Mouse (Mus musculus) lung, adult 2 months (tissue): ENCODE measurements around the gene Hist1h2ad. TPM values are rescaled to one million over a fixed set of nuclear protein-coding genes. Genes with fewer than 3 reads are reported as not detected.
"Not testable (repeated sequence)": the region's sequence is repeated elsewhere in the genome, so short reads cannot be mapped to it uniquely, and the experiment has no call there.

ENCODE experiments used
- DNase-seq: peaks from one replicate; pipeline ENCODE4 v3.0.0; 2022
- H3K4me1 ChIP-seq: fragments of 200-500 bp; 2 replicates; pipeline ENCODE4 v1.6.1; 2011; ENCODE audit warnings: low read length; ENCODE audit not compliant: control insufficient read depth, insufficient read depth
- H3K4me3 ChIP-seq: fragments of 200-500 bp; replicated peaks from 2 replicates; pipeline ENCODE3; 2011; ENCODE audit warnings: low read depth, mild to moderate bottlenecking, control low read depth, low read length; ENCODE audit errors: extremely low read depth
- CTCF ChIP-seq: fragments of 200-500 bp; IDR thresholded peaks from 2 replicates; pipeline ENCODE4 v1.5.1; 2011; ENCODE audit warnings: mild to moderate bottlenecking, low read length, control low read depth; ENCODE audit not compliant: insufficient read depth
- POLR2A ChIP-seq: fragments of 200-500 bp; IDR thresholded peaks from 2 replicates; pipeline ENCODE4 v1.6.1; 2011; ENCODE audit warnings: low read depth, mild to moderate bottlenecking, control low read depth, low read length, borderline replicate concordance; ENCODE audit errors: extremely low read depth
- WGBS: fragments of 180-500 bp; shearing (Covaris S2); methylation state at CpG from one replicate; pipeline ENCODE4 v1.1.7; 2018; 5-methylcytosine and 5-hydroxymethylcytosine counted together
- polyA plus RNA-seq: library from polyadenylated mRNA; depleted of rRNA; stranded (reverse); fragments of >200 nt; gene quantifications from 2 replicates; pipeline ENCODE4 v1.2.3, GENCODE M21; 2012; rRNA removed

Gene Hist1h2ad
- polyA plus RNA-seq, 1 experiment = 1.2 TPM

GRCm38 (mm10) chr13:23620056-23620732 is 46.0 kb downstream of the Hist1h2ad start:
- Histone ChIP-seq H3K4me3 (peak overlapping the region; percentile 88), H3K4me1 (peaks cover 3% of the 10 kb centered on the region; the same call in 1 of the 2 replicates)
- no peak for DNase-seq
- 34% methylated on average over 12 of the region's 12 CpGs for WGBS
- no peak for TF ChIP-seq CTCF
- TF ChIP-seq POLR2A = no peak

GRCm38 (mm10) chr13:23620733-23621531 is 46.8 kb downstream of the Hist1h2ad start, which contains the start of gene Hist1h2be:
Hist1h2be (minus strand) TSS chr13:23621124.
- DNase-seq = peak; percentile 82
- peaks cover 3% of the 10 kb centered on the region; the same call in 1 of the 2 replicates for H3K4me1 ChIP-seq
- peak within 1 kb of the TSS; percentile 88 for H3K4me3 ChIP-seq
- TF ChIP-seq POLR2A (peak; percentile 44; the same call in 1 of the 2 replicates), CTCF (no peak)
- under 1% methylated on average over 27 of the region's 27 CpGs for WGBS

DNA sequence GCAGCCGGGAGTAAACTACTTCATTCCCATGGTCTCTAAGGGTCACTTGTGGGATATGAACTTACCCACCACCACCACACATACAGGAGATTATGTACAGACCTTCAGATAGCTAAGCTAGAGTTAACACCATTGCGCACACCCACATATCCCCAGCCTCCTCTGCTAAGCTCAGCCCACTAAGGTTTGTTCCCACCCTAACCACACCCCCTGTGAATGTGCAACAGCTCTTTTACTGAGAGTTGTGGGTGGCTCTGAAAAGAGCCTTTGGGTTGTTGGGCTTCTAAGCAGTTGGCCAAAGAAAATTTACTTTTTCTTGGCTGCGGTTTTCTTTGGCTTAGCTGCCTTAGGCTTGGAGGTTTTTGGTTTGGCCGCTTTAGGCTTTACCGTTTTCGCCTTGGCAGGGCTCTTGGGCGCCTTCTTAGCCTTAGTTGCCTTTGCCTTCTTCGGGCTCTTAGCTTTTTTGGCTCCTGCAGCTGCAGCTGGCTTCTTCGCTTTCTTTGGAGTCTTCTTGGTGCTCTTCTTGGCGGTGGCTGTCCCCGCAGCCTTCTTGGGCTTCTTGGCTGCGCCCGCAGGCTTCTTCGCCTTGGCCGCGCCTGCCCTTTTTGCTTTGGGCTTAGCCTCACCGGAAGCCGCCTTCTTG is 47.5 kb downstream of the Hist1h2ad start:
- Histone ChIP-seq H3K4me1 (peaks cover 3% of the 10 kb centered on the region; the same call in 1 of the 2 replicates), H3K4me3 (peak overlapping the region; percentile 88)
- peak; percentile 65 for DNase-seq
- under 1% methylated on average over 18 of the region's 18 CpGs for WGBS
- TF ChIP-seq POLR2A = peak; percentile 82
- no peak for TF ChIP-seq CTCF

DNA sequence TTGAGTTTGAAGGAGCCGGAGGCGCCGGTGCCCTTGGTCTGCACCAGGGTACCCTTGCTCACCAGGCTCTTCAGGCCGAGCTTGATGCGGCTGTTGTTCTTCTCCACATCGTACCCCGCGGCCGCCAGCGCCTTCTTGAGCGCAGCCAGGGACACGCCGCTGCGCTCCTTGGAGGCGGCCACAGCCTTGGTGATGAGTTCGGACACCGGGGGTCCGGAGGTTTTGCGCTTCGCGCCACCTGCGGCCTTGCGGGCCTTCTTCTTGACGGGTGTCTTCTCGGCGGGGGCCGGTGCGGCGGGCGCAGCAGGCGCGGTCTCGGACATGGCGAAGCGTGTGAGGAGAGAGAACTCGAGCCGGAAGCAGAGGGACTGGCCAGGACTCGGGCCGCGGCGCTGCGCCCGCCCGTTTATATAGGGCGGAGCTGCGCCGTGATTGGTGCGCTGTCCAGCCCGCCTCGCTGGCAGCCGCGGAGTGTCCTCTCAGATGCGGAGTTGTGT is 48.0 kb downstream of the Hist1h2ad start, which contains the start of gene Hist1h1e:
Gene Hist1h1e (minus strand): TSS at position 384 of the 497 bp plus-strand sequence.
- peak; percentile 96 for TF ChIP-seq POLR2A
- DNase-seq = peak; percentile 92
- not testable (repeated sequence) for H3K4me1 ChIP-seq
- peak within 1 kb of the TSS; percentile 88 for H3K4me3 ChIP-seq
- under 1% methylated on average over 53 of the region's 53 CpGs for WGBS

GRCm38 (mm10) chr13:23622861-23623450 is 48.8 kb downstream of the Hist1h2ad start:
- Histone ChIP-seq H3K4me3 (peak overlapping the region; percentile 19), H3K4me1 (peaks cover 3% of the 10 kb centered on the region; the same call in 1 of the 2 replicates)
- WGBS = 22% methylated on average over 7 of the region's 7 CpGs
- no peak for DNase-seq
- TF ChIP-seq POLR2A (no peak), CTCF (no peak)

Other genes with a start within 250 kb of the Hist1h2ad start
- 1.4 and 2.4 TPM in 2 replicates for gene Zfp322a, start 205.2 kb upstream of the Hist1h2ad start, polyA plus RNA-seq
- 2.7 and 3.3 TPM in 2 replicates for gene Abt1, start 150.5 kb upstream of the Hist1h2ad start, polyA plus RNA-seq
- gene Btn1a1, start 108.5 kb upstream of the Hist1h2ad start, polyA plus RNA-seq = not detected in 2 replicates
- gene Btn2a2, start 85.5 kb upstream of the Hist1h2ad start, polyA plus RNA-seq = not detected in 2 replicates
- 27.1 and 28.0 TPM in 2 replicates for gene Hist1h4h, start 43.3 kb upstream of the Hist1h2ad start, polyA plus RNA-seq
- gene Hist1h2af, start 40.5 kb upstream of the Hist1h2ad start, polyA plus RNA-seq = 28.7 and 47.1 TPM in 2 replicates
- 2.1 and 2.3 TPM in 2 replicates for gene Hist1h3g, start 39.0 kb upstream of the Hist1h2ad start, polyA plus RNA-seq
- 0.66 and 0.87 TPM in 2 replicates for gene Hist1h2bh, start 31.0 kb upstream of the Hist1h2ad start, polyA plus RNA-seq
- gene Hist1h3f, start 30.3 kb upstream of the Hist1h2ad start, polyA plus RNA-seq = 1.3 and 1.7 TPM in 2 replicates
- gene Hist1h4f, start 22.7 kb upstream of the Hist1h2ad start, polyA plus RNA-seq = 1.4 and 1.8 TPM in 2 replicates
- gene Hist1h1d, start 21.1 kb upstream of the Hist1h2ad start, polyA plus RNA-seq = 0.10 and 0.12 TPM in 2 replicates
- gene Hist1h3e, start 12.0 kb upstream of the Hist1h2ad start, polyA plus RNA-seq = 8.4 and 9.2 TPM in 2 replicates
- 1.8 and 2.3 TPM in 2 replicates for gene Hist1h2ae, start 3.2 kb upstream of the Hist1h2ad start, polyA plus RNA-seq
- 9.8 and 22.7 TPM in 2 replicates for gene Hist1h2bg, start 3.0 kb upstream of the Hist1h2ad start, polyA plus RNA-seq
- gene Hist1h2bf, start 185 bp upstream of the Hist1h2ad start, polyA plus RNA-seq = 2.7 and 3.4 TPM in 2 replicates
- 2.6 and 4.5 TPM in 2 replicates for gene Hist1h3d, start 1.4 kb downstream of the Hist1h2ad start, polyA plus RNA-seq
- 9.0 and 9.5 TPM in 2 replicates for gene Hist1h4d, start 7.2 kb downstream of the Hist1h2ad start, polyA plus RNA-seq
- 2.7 and 3.0 TPM in 2 replicates for gene Hist1h2be, start 46.7 kb downstream of the Hist1h2ad start, polyA plus RNA-seq
- gene Hist1h1e, start 48.2 kb downstream of the Hist1h2ad start, polyA plus RNA-seq = 2.0 and 2.4 TPM in 2 replicates
- gene Hist1h2ac, start 109.6 kb downstream of the Hist1h2ad start, polyA plus RNA-seq = 0.45 and 0.61 TPM in 2 replicates
- gene Hist1h2bc, start 109.8 kb downstream of the Hist1h2ad start, polyA plus RNA-seq = 142 and 182 TPM in 2 replicates
- gene Hist1h1t, start 121.4 kb downstream of the Hist1h2ad start, polyA plus RNA-seq = not detected in 2 replicates
- gene Hist1h4c, start 124.1 kb downstream of the Hist1h2ad start, polyA plus RNA-seq = 6.3 and 6.8 TPM in 2 replicates
- 21.3 and 24.2 TPM in 2 replicates for gene Hfe, start 136.5 kb downstream of the Hist1h2ad start, polyA plus RNA-seq
- gene Hist1h1c, start 164.4 kb downstream of the Hist1h2ad start, polyA plus RNA-seq = 38.1 and 46.7 TPM in 2 replicates
- 1.2 and 2.9 TPM in 2 replicates for gene Hist1h3c, start 171.2 kb downstream of the Hist1h2ad start, polyA plus RNA-seq
- 2.5 and 2.6 TPM in 2 replicates for gene Hist1h2bb, start 172.4 kb downstream of the Hist1h2ad start, polyA plus RNA-seq
- 2.0 and 3.9 TPM in 2 replicates for gene Hist1h2ab, start 176.7 kb downstream of the Hist1h2ad start, polyA plus RNA-seq
- 2.6 and 3.8 TPM in 2 replicates for gene Hist1h3b, start 177.9 kb downstream of the Hist1h2ad start, polyA plus RNA-seq
- 2.5 and 2.8 TPM in 2 replicates for gene Hist1h4b, start 182.6 kb downstream of the Hist1h2ad start, polyA plus RNA-seq
- gene Hist1h4a, start 186.8 kb downstream of the Hist1h2ad start, polyA plus RNA-seq = 2.4 and 2.9 TPM in 2 replicates
- 3.1 and 4.3 TPM in 2 replicates for gene Hist1h3a, start 188.0 kb downstream of the Hist1h2ad start, polyA plus RNA-seq
- gene Hist1h1a, start 189.3 kb downstream of the Hist1h2ad start, polyA plus RNA-seq = not detected in 2 replicates
- 0.07 TPM in 1 of 2 replicates, not detected in the other for gene Trim38, start 195.5 kb downstream of the Hist1h2ad start, polyA plus RNA-seq
- gene Slc17a2, start 232.6 kb downstream of the Hist1h2ad start, polyA plus RNA-seq = 0.32 and 0.52 TPM in 2 replicates